Mouse (Mus musculus): ENCODE data around the gene Scn8a. TPM values are rescaled to one million over a fixed set of nuclear protein-coding genes. Genes with fewer than 3 reads are reported as not detected.
A peak's percentile ranks its signal among the peaks of the same experiment; 100 is the strongest.
"Not testable (repeated sequence)": the region's sequence is repeated elsewhere in the genome, so short reads cannot be mapped to it uniquely, and the experiment has no call there.

Scn8a gene
- total RNA-seq (2021): under 1 TPM; 0.03 to 0.14 TPM
- long read RNA-seq, experiment 1: 0 reads
- long read RNA-seq, experiment 2: 0 reads

- intact Hi-C loops (cut with DNase I): no loop called here
- no peak for TF ChIP-seq CTCF (IDR thresholded peaks at IDR 0.05)
- no peak within 1 kb of the TSS for H3K27ac ChIP-seq
- peak within 1 kb of the TSS; percentile 56 for H3K4me3 ChIP-seq
- no peak for DNase-seq
These were observed at the start of gene Scn8a for GRCm38 (mm10) chr15:100869558-100869957. Gene Scn8a, plus strand, starts transcription at chr15:100869858.

- Histone ChIP-seq H3K27ac (no peak overlapping the region), H3K4me3 (no peak overlapping the region)
- intact Hi-C loops (cut with DNase I): no loop called here
- DNase-seq: no peak
- no peak for TF ChIP-seq CTCF (IDR thresholded peaks at IDR 0.05)
These were observed 47.8 kb upstream of the Scn8a start for GRCm38 (mm10) chr15:100821824-100822223.

DNA sequence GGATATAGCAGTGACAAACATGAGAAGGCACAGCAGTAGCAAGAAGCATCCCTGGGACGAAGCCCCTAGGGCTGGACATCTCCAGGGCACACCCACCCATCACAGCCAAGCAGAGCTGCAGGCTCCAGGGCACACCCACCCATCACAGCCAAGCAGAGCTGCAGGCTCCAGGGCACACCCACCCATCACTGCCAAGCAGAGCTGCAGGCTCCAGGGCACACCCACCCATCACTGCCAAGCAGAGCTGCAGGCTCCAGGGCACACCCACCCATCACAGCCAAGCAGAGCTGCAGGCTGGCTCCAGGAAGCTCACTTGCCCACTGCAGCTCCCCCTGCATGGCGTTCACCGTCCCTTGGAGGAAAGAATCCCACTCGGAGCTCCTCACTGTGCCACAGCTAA, 47.3 kb upstream of the Scn8a start:
- H3K4me3 ChIP-seq; intact Hi-C loops (cut with DNase I); H3K27ac ChIP-seq: not testable (repeated sequence)
- peak; percentile 39 for DNase-seq

GRCm38 (mm10) chr15:100825249-100825856, 44.3 kb upstream of the Scn8a start:
- Histone ChIP-seq H3K4me3 (no peak overlapping the region), H3K27ac (no peak overlapping the region)
- intact Hi-C loops (cut with DNase I): no loop called here
- no peak for DNase-seq
- TF ChIP-seq CTCF (IDR thresholded peaks at IDR 0.05): no peak

GRCm38 (mm10) chr15:100826076-100826475, 43.6 kb upstream of the Scn8a start:
- no peak for DNase-seq
- Histone ChIP-seq H3K4me3 (no peak overlapping the region), H3K27ac (no peak overlapping the region)
- no peak for TF ChIP-seq CTCF (IDR thresholded peaks at IDR 0.05)
- intact Hi-C loops (cut with DNase I): no loop called here

DNA sequence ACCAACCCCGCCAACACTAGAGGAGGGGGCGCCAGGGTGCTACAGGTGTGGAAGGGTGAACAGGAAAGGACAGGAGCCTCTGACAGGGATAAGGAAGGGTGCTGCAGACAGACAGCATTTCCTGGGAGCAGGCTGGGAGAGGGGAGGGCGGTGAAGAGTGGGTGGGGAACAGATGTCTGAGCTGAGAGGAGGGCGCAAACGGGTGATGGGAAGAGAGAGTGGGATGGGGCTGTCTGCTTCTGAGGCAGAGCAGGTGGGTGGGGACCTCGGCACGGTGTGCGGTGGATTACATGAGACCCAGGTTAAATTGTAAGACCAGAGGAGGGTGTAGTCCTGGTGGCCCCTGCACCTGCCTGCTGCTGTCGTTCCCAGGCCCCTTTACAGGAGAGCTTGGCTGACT, 39.9 kb upstream of the Scn8a start:
- intact Hi-C loops (cut with DNase I): no loop called here
- Histone ChIP-seq H3K4me3 (no peak overlapping the region), H3K27ac (no peak overlapping the region)
- DNase-seq: no peak
- TF ChIP-seq CTCF (IDR thresholded peaks at IDR 0.05): no peak

DNA sequence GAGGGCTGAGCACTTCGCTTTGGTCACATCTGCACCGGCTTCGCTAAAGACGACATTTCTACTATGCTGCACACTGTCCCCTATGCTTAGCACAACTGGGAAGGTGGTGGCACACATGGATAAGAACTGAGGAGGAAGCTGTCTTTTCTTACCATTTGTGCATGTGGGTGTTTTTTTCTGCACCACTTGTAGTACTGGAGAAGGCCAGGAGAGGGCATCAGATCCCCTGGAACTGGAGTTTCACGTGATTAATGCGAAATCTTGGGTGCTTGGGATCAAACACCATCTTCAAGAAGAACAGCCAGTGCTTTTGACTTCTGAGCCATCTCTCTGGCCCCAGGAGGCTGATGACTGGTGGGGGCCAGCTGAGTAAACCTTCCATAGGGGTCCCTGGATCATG, 39.0 kb upstream of the Scn8a start:
- no peak overlapping the region for H3K4me3 ChIP-seq
- intact Hi-C loops (cut with DNase I): no loop called here
- peak; percentile 42 for TF ChIP-seq CTCF (IDR thresholded peaks at IDR 0.05)
- no peak for DNase-seq
- H3K27ac ChIP-seq: no peak overlapping the region

DNA sequence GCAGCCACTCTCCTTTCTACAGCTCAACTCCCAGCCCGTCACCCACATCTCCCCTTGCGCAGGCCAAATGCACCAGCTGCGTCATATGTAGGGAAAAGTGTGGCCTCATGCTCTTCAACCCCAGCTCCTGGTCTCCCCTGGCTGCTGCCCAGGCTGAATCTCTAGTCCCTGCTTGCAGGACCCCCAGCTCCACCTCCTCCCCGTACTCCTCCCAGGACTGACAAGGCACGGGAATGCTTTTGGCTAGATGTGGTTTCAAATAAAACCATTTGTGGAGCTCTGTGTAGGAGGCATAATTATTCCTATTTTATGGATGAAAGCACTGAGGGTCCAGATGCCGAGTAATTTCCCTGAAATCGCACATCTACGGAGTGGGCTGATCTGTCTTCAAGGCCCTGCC, 37.5 kb upstream of the Scn8a start:
- no peak for TF ChIP-seq CTCF (IDR thresholded peaks at IDR 0.05)
- no peak for DNase-seq
- H3K27ac ChIP-seq: no peak overlapping the region
- intact Hi-C loops (cut with DNase I): no loop called here
- no peak overlapping the region for H3K4me3 ChIP-seq

GRCm38 (mm10) chr15:100832784-100833183, 36.9 kb upstream of the Scn8a start:
- intact Hi-C loops (cut with DNase I): no loop called here
- no peak for DNase-seq
- no peak for TF ChIP-seq CTCF (IDR thresholded peaks at IDR 0.05)
- H3K4me3 ChIP-seq: no peak overlapping the region
- no peak overlapping the region for H3K27ac ChIP-seq

DNA sequence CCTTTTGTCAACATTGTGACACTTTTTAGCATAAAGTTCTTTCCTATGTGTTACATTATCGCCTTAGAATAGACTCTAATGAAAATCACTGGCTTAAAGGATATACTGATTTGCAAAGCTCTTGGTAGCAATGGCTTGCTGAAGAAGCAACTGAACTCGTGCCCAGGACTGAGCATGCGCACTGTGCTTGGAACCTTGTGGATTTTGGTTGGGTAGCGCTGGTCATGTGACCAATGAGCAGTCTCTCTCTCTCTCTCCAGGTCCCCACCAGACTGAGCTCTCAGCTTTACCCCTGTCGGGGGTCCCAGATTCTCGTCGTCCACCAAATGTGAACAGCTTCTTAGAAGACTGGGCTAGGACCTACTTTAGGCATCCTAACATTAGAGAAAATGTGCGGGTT, 32.9 kb upstream of the Scn8a start:
- no peak for DNase-seq
- no peak overlapping the region for H3K4me3 ChIP-seq
- TF ChIP-seq CTCF (IDR thresholded peaks at IDR 0.05): no peak
- intact Hi-C loops (cut with DNase I): no loop called here
- no peak overlapping the region for H3K27ac ChIP-seq

DNA sequence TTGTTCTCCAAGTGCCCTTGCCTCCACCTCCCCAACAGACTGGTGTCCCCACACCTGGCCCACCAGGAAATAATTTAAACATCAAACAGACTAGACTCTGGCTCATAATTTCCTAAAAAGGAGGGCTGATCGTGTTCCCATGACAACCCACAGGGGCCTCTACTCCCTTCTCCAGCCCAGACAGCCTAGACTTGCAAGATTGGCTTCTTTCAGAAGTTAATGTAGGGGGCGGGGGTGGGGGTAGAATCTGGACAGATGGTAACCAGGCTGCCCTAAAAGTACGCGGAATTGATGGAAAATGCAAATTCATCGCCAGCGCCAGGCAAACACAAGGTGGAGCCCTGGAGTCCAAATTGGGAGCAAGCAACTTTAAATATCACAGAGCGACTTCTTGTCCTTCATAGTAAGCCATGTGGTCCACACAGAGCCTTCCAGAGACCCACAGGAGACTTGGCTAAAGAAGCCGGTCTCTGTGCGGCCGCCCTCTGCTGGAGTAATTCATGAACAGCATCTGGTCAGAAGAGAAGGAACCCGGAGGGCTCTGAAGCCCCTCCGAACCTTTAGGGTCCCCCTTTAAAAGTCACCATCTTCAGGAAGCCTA, 31.0 kb upstream of the Scn8a start:
- H3K4me3 ChIP-seq: no peak overlapping the region
- peak; percentile 51 for DNase-seq
- H3K27ac ChIP-seq: no peak overlapping the region
- TF ChIP-seq CTCF (IDR thresholded peaks at IDR 0.05): peak; percentile 66
- intact Hi-C loops (cut with DNase I): loop anchor here (1.0 kb wide), 1 partner anchor 82 kb away; no protein-coding TSS in a partner anchor

DNA sequence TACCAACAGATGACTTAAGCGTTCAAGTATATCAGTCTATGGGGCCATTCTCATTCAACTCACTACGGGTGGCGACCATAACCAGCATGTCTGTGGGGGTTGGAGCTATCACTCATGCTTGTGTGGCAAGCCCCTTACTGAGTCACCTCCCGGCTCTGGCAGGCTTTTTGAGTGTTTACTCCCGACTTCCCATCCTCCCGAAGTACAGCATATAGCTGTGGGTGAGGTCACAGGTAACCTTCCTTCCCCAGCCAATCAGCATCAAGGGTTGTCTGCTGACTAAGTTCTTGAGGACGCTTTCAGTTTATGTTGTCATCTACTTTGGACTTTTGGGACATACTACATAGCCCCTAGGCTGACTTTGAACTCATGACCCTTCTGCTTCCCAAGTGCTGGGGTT, 25.3 kb upstream of the Scn8a start:
- TF ChIP-seq CTCF (IDR thresholded peaks at IDR 0.05): no peak
- H3K4me3 ChIP-seq: no peak overlapping the region
- H3K27ac ChIP-seq: no peak overlapping the region
- no peak for DNase-seq
- intact Hi-C loops (cut with DNase I): no loop called here

DNA sequence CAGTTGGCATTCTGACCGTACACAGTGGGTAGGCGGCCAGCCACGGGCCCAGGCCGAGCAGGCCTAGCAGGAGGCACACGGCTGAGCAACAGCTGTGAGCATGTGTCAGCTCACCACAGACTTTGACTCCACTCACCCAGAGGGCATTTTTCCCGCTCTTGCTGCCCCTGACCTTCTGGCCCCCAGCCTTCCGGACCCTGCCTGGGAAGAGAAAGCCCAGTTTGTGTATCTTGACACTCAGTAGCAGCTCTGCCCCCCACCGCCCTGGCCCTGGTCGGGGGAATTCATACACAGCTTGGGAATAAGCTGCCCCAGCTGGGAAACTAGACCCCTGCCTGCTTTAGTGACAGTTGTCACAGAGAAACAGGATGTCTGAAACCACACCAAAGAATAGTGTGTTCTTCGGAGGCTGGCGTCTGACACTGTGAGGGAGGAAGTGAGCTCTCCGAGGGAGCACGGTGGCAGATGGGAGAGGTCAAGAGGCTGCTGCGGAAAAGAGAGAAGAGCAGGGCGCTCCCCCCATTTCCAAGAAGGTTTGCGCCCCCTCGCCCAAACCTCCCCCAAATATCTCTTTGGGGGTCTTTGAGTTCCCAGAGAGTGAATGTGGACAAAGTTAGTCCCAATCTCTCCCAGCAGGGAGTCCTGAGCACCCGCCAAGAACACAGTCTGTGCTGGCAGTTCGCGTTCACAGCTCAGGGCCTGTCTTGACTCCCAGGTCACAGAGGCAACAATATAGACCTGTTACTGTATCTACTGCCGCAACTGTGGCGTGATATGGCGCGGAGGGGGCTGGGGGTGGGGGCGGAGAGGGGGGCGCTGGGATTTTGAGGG, 24.4 kb upstream of the Scn8a start:
- no peak for DNase-seq
- Histone ChIP-seq H3K27ac (no peak overlapping the region), H3K4me3 (no peak overlapping the region)
- intact Hi-C loops (cut with DNase I): no loop called here
- TF ChIP-seq CTCF (IDR thresholded peaks at IDR 0.05): no peak

Measured in gastrocnemius, adult 2 months (tissue).